Mouse (Mus musculus): ENCODE measurements around the gene Cacna1c. TPM values are rescaled to one million over a fixed set of nuclear protein-coding genes. Genes with fewer than 3 reads are reported as not detected.

Gene Cacna1c
- polyA plus RNA-seq, 1 experiment, result 1.0 TPM

GRCm38 (mm10) chr6:119052801-119053200 lies 143.4 kb downstream of the Cacna1c start:
- no peak for TF ChIP-seq POLR2A (IDR thresholded peaks at IDR 0.05; ENCODE audit: insufficient read depth, low read length)
- no peak for TF ChIP-seq CTCF (IDR thresholded peaks at IDR 0.05; ENCODE audit: low read depth, low read length)
- TF ChIP-seq EP300 (IDR thresholded peaks at IDR 0.05; ENCODE audit: insufficient read depth, low read depth, low read length), result no peak
- Histone ChIP-seq H3K4me3 (ENCODE audit: low read depth, low read length) (no peak overlapping the region), H3K4me1 (ENCODE audit: control insufficient read depth, insufficient read depth, low read length) (no peaks in the 10 kb centered on the region), H3K9ac (ENCODE audit: low read depth, poor library complexity, severe bottlenecking) (no peak overlapping the region), H3K27me3 (ENCODE audit: control insufficient read depth, insufficient read depth, low read length, poor library complexity, severe bottlenecking) (no peaks in the 10 kb centered on the region), H3K36me3 (ENCODE audit: control insufficient read depth, insufficient read depth, low read length, poor library complexity, severe bottlenecking) (no peaks in the 10 kb centered on the region), H3K9me3 (replicated peaks; ENCODE audit: control insufficient read depth, insufficient read depth, low read length, poor library complexity, severe bottlenecking) (no peaks in the 10 kb centered on the region), H3K27ac (ENCODE audit: insufficient read depth, low read length) (no peak overlapping the region)

- Histone ChIP-seq H3K4me1 (ENCODE audit: control insufficient read depth, insufficient read depth, low read length) (no peaks in the 10 kb centered on the region), H3K4me3 (ENCODE audit: low read depth, low read length) (no peak overlapping the region), H3K9ac (ENCODE audit: low read depth, poor library complexity, severe bottlenecking) (no peak overlapping the region), H3K27me3 (ENCODE audit: control insufficient read depth, insufficient read depth, low read length, poor library complexity, severe bottlenecking) (no peaks in the 10 kb centered on the region), H3K9me3 (replicated peaks; ENCODE audit: control insufficient read depth, insufficient read depth, low read length, poor library complexity, severe bottlenecking) (no peaks in the 10 kb centered on the region), H3K36me3 (ENCODE audit: control insufficient read depth, insufficient read depth, low read length, poor library complexity, severe bottlenecking) (no peaks in the 10 kb centered on the region), H3K27ac (ENCODE audit: insufficient read depth, low read length) (no peak overlapping the region)
- TF ChIP-seq EP300 (IDR thresholded peaks at IDR 0.05; ENCODE audit: insufficient read depth, low read depth, low read length) (no peak), CTCF (IDR thresholded peaks at IDR 0.05; ENCODE audit: low read depth, low read length) (no peak), POLR2A (IDR thresholded peaks at IDR 0.05; ENCODE audit: insufficient read depth, low read length) (no peak)
Observed at GRCm38 (mm10) chr6:119052366-119052765, 143.9 kb downstream of the Cacna1c start.

- TF ChIP-seq POLR2A (IDR thresholded peaks at IDR 0.05; ENCODE audit: insufficient read depth, low read length), result no peak
- no peak for TF ChIP-seq CTCF (IDR thresholded peaks at IDR 0.05; ENCODE audit: low read depth, low read length)
- no peak for TF ChIP-seq EP300 (IDR thresholded peaks at IDR 0.05; ENCODE audit: insufficient read depth, low read depth, low read length)
- H3K36me3 ChIP-seq (ENCODE audit: control insufficient read depth, insufficient read depth, low read length, poor library complexity, severe bottlenecking), result no peaks in the 10 kb centered on the region
- no peaks in the 10 kb centered on the region for H3K9me3 ChIP-seq (replicated peaks; ENCODE audit: control insufficient read depth, insufficient read depth, low read length, poor library complexity, severe bottlenecking)
- no peak overlapping the region for H3K27ac ChIP-seq (ENCODE audit: insufficient read depth, low read length)
- H3K9ac ChIP-seq (ENCODE audit: low read depth, poor library complexity, severe bottlenecking), result no peak overlapping the region
- no peaks in the 10 kb centered on the region for H3K4me1 ChIP-seq (ENCODE audit: control insufficient read depth, insufficient read depth, low read length)
- no peak overlapping the region for H3K4me3 ChIP-seq (ENCODE audit: low read depth, low read length)
- H3K27me3 ChIP-seq (ENCODE audit: control insufficient read depth, insufficient read depth, low read length, poor library complexity, severe bottlenecking), result no peaks in the 10 kb centered on the region
Observed at GRCm38 (mm10) chr6:119051721-119052120, 144.5 kb downstream of the Cacna1c start.

- TF ChIP-seq POLR2A (IDR thresholded peaks at IDR 0.05; ENCODE audit: insufficient read depth, low read length) (no peak), CTCF (IDR thresholded peaks at IDR 0.05; ENCODE audit: low read depth, low read length) (no peak), EP300 (IDR thresholded peaks at IDR 0.05; ENCODE audit: insufficient read depth, low read depth, low read length) (no peak)
- Histone ChIP-seq H3K9ac (ENCODE audit: low read depth, poor library complexity, severe bottlenecking) (no peak overlapping the region), H3K36me3 (ENCODE audit: control insufficient read depth, insufficient read depth, low read length, poor library complexity, severe bottlenecking) (no peaks in the 10 kb centered on the region), H3K4me1 (ENCODE audit: control insufficient read depth, insufficient read depth, low read length) (no peaks in the 10 kb centered on the region), H3K9me3 (replicated peaks; ENCODE audit: control insufficient read depth, insufficient read depth, low read length, poor library complexity, severe bottlenecking) (no peaks in the 10 kb centered on the region), H3K27me3 (ENCODE audit: control insufficient read depth, insufficient read depth, low read length, poor library complexity, severe bottlenecking) (no peaks in the 10 kb centered on the region), H3K27ac (ENCODE audit: insufficient read depth, low read length) (no peak overlapping the region), H3K4me3 (ENCODE audit: low read depth, low read length) (no peak overlapping the region)
Observed at GRCm38 (mm10) chr6:119047340-119047739, 148.9 kb downstream of the Cacna1c start.

DNA sequence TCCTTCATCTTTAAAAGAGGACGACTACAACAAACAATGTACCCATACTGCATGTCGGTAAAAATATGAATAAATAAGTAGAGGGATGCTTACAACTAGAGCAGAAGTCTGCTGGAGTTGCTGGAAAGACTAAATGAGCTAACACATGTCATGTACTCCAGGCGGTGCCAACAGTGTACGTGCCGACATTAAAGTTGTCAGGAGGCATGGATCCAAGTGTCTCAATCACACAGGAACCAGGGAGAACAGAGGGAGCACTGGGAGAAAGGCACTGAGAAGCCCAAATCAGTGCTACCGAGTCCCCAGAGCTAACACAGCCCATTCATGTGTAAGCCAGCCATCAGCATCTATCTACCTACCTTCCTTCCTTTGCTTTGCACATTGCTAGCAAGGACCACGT lies 150.7 kb downstream of the Cacna1c start:
- H3K4me1 ChIP-seq (ENCODE audit: control insufficient read depth, insufficient read depth, low read length), result no peaks in the 10 kb centered on the region
- H3K9me3 ChIP-seq (replicated peaks; ENCODE audit: control insufficient read depth, insufficient read depth, low read length, poor library complexity, severe bottlenecking), result no peaks in the 10 kb centered on the region
- no peak overlapping the region for H3K4me3 ChIP-seq (ENCODE audit: low read depth, low read length)
- H3K36me3 ChIP-seq (ENCODE audit: control insufficient read depth, insufficient read depth, low read length, poor library complexity, severe bottlenecking), result no peaks in the 10 kb centered on the region
- no peak overlapping the region for H3K9ac ChIP-seq (ENCODE audit: low read depth, poor library complexity, severe bottlenecking)
- H3K27me3 ChIP-seq (ENCODE audit: control insufficient read depth, insufficient read depth, low read length, poor library complexity, severe bottlenecking), result no peaks in the 10 kb centered on the region
- TF ChIP-seq EP300 (IDR thresholded peaks at IDR 0.05; ENCODE audit: insufficient read depth, low read depth, low read length), result no peak
- TF ChIP-seq POLR2A (IDR thresholded peaks at IDR 0.05; ENCODE audit: insufficient read depth, low read length), result no peak
- no peak for TF ChIP-seq CTCF (IDR thresholded peaks at IDR 0.05; ENCODE audit: low read depth, low read length)
- no peak overlapping the region for H3K27ac ChIP-seq (ENCODE audit: insufficient read depth, low read length)

- no peak overlapping the region for H3K9ac ChIP-seq (ENCODE audit: low read depth, poor library complexity, severe bottlenecking)
- TF ChIP-seq EP300 (IDR thresholded peaks at IDR 0.05; ENCODE audit: insufficient read depth, low read depth, low read length) (no peak), CTCF (IDR thresholded peaks at IDR 0.05; ENCODE audit: low read depth, low read length) (no peak)
- H3K9me3 ChIP-seq (replicated peaks; ENCODE audit: control insufficient read depth, insufficient read depth, low read length, poor library complexity, severe bottlenecking), result no peaks in the 10 kb centered on the region
- H3K27me3 ChIP-seq (ENCODE audit: control insufficient read depth, insufficient read depth, low read length, poor library complexity, severe bottlenecking), result no peaks in the 10 kb centered on the region
- H3K27ac ChIP-seq (ENCODE audit: insufficient read depth, low read length), result no peak overlapping the region
- no peak overlapping the region for H3K4me3 ChIP-seq (ENCODE audit: low read depth, low read length)
- no peaks in the 10 kb centered on the region for H3K36me3 ChIP-seq (ENCODE audit: control insufficient read depth, insufficient read depth, low read length, poor library complexity, severe bottlenecking)
- H3K4me1 ChIP-seq (ENCODE audit: control insufficient read depth, insufficient read depth, low read length), result no peaks in the 10 kb centered on the region
Observed at GRCm38 (mm10) chr6:119044148-119044547, 152.1 kb downstream of the Cacna1c start.

Measured in ES-Bruce4 (cell line).